Mouse (Mus musculus) megakaryocyte, embryonic 14.5 days (primary cell): Measurements from ENCODE around the gene Ppp2r2d. TPM values are rescaled to one million over a fixed set of nuclear protein-coding genes. Genes with fewer than 3 reads are reported as not detected.

Source experiments
- H3K27me3 ChIP-seq: replicated peaks from 2 replicates; pipeline ENCODE3; 2012; ENCODE audit warnings: inconsistent platforms
- H3K36me3 ChIP-seq: replicated peaks from 2 replicates; pipeline ENCODE3; 2012; ENCODE audit warnings: low read length, inconsistent platforms, mixed read lengths
- H3K4me1 ChIP-seq: 2 replicates; pipeline ENCODE4 v1.6.1; 2012; ENCODE audit warnings: inconsistent platforms
- H3K4me3 ChIP-seq: replicated peaks from 2 replicates; pipeline ENCODE3; 2012; ENCODE audit warnings: moderate library complexity, mild to moderate bottlenecking, inconsistent platforms
- H3K9me3 ChIP-seq: 2 replicates; pipeline ENCODE4 v1.6.1; 2012; ENCODE audit warnings: inconsistent platforms
- FLI1 ChIP-seq: IDR thresholded peaks from 2 replicates; pipeline ENCODE4 v1.6.1; 2012; ENCODE audit warnings: low read length, inconsistent platforms, mixed read lengths
- GATA1 ChIP-seq: IDR thresholded peaks from 3 replicates; pipeline ENCODE4 v1.6.1; 2012; ENCODE audit warnings: mixed read lengths, low read length, inconsistent platforms, borderline replicate concordance
- polyA plus RNA-seq: library from polyadenylated mRNA; stranded (reverse); fragments of >175 nt; gene quantifications from 2 replicates; pipeline ENCODE4 v1.2.3, GENCODE M21; 2012; ENCODE audit warnings: low replicate concordance; ENCODE audit not compliant: insufficient read depth

Ppp2r2d gene
- 12.9 and 22.7 TPM in 2 replicates for polyA plus RNA-seq

- Histone ChIP-seq H3K4me1 (peaks cover 69% of the 10 kb centered on the region), H3K27me3 (no peaks in the 10 kb centered on the region), H3K36me3 (peaks cover 37% of the 10 kb centered on the region), H3K4me3 (peak within 1 kb of the TSS; percentile 98), H3K9me3 (no peaks in the 10 kb centered on the region)
- TF ChIP-seq GATA1 (no peak), FLI1 (no peak)
These were observed at the start of gene Ppp2r2d, which contains the start of gene Mapk1ip1 for GRCm38 (mm10) chr7:138845544-138846391. Ppp2r2d (plus strand) TSS chr7:138846079. Mapk1ip1 (minus strand) TSS chr7:138846273.

- H3K27me3 ChIP-seq: peaks cover 13% of the 10 kb centered on the region
- H3K4me3 ChIP-seq: no peak overlapping the region
- peaks cover 34% of the 10 kb centered on the region for H3K9me3 ChIP-seq
- no peaks in the 10 kb centered on the region for H3K4me1 ChIP-seq
- TF ChIP-seq GATA1 (no peak), FLI1 (no peak)
- H3K36me3 ChIP-seq: no peaks in the 10 kb centered on the region
These were observed 42.5 kb upstream of the Ppp2r2d start for GRCm38 (mm10) chr7:138803386-138803785.

GRCm38 (mm10) chr7:138807146-138807545 is 38.7 kb upstream of the Ppp2r2d start:
- Histone ChIP-seq H3K27me3 (peaks cover 11% of the 10 kb centered on the region), H3K36me3 (no peaks in the 10 kb centered on the region), H3K9me3 (peaks cover 34% of the 10 kb centered on the region), H3K4me3 (no peak overlapping the region), H3K4me1 (no peaks in the 10 kb centered on the region)
- TF ChIP-seq GATA1 (no peak), FLI1 (no peak)

- Histone ChIP-seq H3K9me3 (no peaks in the 10 kb centered on the region), H3K4me3 (no peak overlapping the region), H3K36me3 (no peaks in the 10 kb centered on the region), H3K4me1 (no peaks in the 10 kb centered on the region), H3K27me3 (peaks cover 26% of the 10 kb centered on the region)
- TF ChIP-seq FLI1 (no peak), GATA1 (no peak)
These were observed 32.5 kb upstream of the Ppp2r2d start for GRCm38 (mm10) chr7:138813213-138813875.

- H3K36me3 ChIP-seq: no peaks in the 10 kb centered on the region
- H3K27me3 ChIP-seq: peaks cover 27% of the 10 kb centered on the region
- H3K9me3 ChIP-seq: peaks cover 14% of the 10 kb centered on the region
- no peaks in the 10 kb centered on the region for H3K4me1 ChIP-seq
- TF ChIP-seq FLI1 (no peak), GATA1 (no peak)
- no peak overlapping the region for H3K4me3 ChIP-seq
These were observed 27.6 kb upstream of the Ppp2r2d start for GRCm38 (mm10) chr7:138818314-138818713.

DNA sequence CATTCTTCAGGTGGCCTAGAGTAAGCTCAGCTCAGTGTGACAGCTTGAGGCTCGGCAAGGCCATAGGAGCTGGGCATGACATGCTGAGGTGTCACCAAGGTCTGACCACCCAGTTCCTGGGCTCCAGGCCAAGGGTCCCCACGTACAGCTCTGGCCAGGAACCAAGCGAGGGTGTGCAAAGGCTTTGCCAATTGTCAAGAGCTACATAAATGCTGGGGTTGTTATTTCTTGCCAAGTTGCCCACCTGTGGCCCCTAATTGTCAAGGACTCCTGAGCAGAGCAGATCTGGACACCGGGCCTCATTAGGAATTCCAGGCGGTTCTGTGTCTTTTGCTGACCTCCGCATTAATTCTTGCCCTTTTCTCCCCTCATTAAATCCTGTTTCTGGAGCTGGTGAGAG is 21.5 kb upstream of the Ppp2r2d start:
- H3K27me3 ChIP-seq: peaks cover 16% of the 10 kb centered on the region
- TF ChIP-seq FLI1: no peak
- TF ChIP-seq GATA1: no peak
- no peaks in the 10 kb centered on the region for H3K36me3 ChIP-seq

GRCm38 (mm10) chr7:138824995-138825756 is 20.7 kb upstream of the Ppp2r2d start:
- H3K4me3 ChIP-seq: no peak overlapping the region
- H3K9me3 ChIP-seq: 0 out of 2 replicates have a peak, but pooled peaks cover 8% of the 10 kb centered on the region
- H3K27me3 ChIP-seq: peaks cover 16% of the 10 kb centered on the region
- H3K36me3 ChIP-seq: no peaks in the 10 kb centered on the region
- TF ChIP-seq FLI1 (no peak), GATA1 (no peak)
- H3K4me1 ChIP-seq: peaks cover 5% of the 10 kb centered on the region; the same call in 1 of the 2 replicates

More for the DNA sequence above, 21.5 kb upstream of the Ppp2r2d start:
- Histone ChIP-seq H3K4me3 (peak overlapping the region; percentile 4), H3K9me3 (peaks cover 12% of the 10 kb centered on the region), H3K4me1 (peaks cover 5% of the 10 kb centered on the region; the same call in 1 of the 2 replicates)

- no peaks in the 10 kb centered on the region for H3K36me3 ChIP-seq
- no peak overlapping the region for H3K4me3 ChIP-seq
- H3K4me1 ChIP-seq: peaks cover 5% of the 10 kb centered on the region; the same call in 1 of the 2 replicates
- H3K27me3 ChIP-seq: peaks cover 17% of the 10 kb centered on the region
- 0 out of 2 replicates have a peak, but pooled peaks cover 3% of the 10 kb centered on the region for H3K9me3 ChIP-seq
- TF ChIP-seq GATA1: no peak
- no peak for TF ChIP-seq FLI1
These were observed 18.1 kb upstream of the Ppp2r2d start for GRCm38 (mm10) chr7:138827812-138828211.

GRCm38 (mm10) chr7:138835028-138835427 is 10.9 kb upstream of the Ppp2r2d start:
- no peak for TF ChIP-seq GATA1
- TF ChIP-seq FLI1: no peak
- H3K27me3 ChIP-seq: peaks cover 8% of the 10 kb centered on the region

More at GRCm38 (mm10) chr7:138835028-138835427, 10.9 kb upstream of the Ppp2r2d start:
- H3K4me1 ChIP-seq: no peaks in the 10 kb centered on the region
- no peak overlapping the region for H3K4me3 ChIP-seq
- H3K9me3 ChIP-seq: no peaks in the 10 kb centered on the region
- peaks cover 19% of the 10 kb centered on the region for H3K36me3 ChIP-seq
